Mouse (Mus musculus): ENCODE measurements at regions not wholly inside any gene's neighbourhood (a gene's known extent, or its start where the extent isn't known, plus 50 kb on each side); places are given as distances from the start of the nearest gene placed in this dataset.

- no peak for TF ChIP-seq EP300 (optimal IDR thresholded peaks at IDR 0.05)
- TF ChIP-seq CTCF (IDR thresholded peaks at IDR 0.05; ENCODE audit: low read depth): no peak
These were observed 196.8 kb upstream of the Rreb1 start for GRCm38 (mm10) chr13:37581374-37581773.

Measured in stomach, postnatal 0 days (tissue).